Mouse (Mus musculus) intestine, embryonic 15.5 days (tissue): ENCODE measurements around the gene Tmem141. TPM values are rescaled to one million over a fixed set of nuclear protein-coding genes. Genes with fewer than 3 reads are reported as not detected.

ENCODE experiments used
- ATAC-seq: fragments of 200-750 bp; cut with Nextera tagmentation; 2 replicates; pipeline ENCODE4 v1.8.0; 2017; ENCODE audit warnings: moderate TSS enrichment, moderate library complexity
- H3K27ac ChIP-seq: fragments of 300-500 bp; sonication (generic); 2 replicates; pipeline ENCODE4 v1.5.1; 2015; ENCODE audit warnings: mild to moderate bottlenecking, inconsistent platforms
- H3K27me3 ChIP-seq: fragments of 300-500 bp; sonication (generic); replicated peaks from 2 replicates; pipeline ENCODE4 v1.6.1; 2015; ENCODE audit warnings: inconsistent platforms
- H3K36me3 ChIP-seq: fragments of 300-500 bp; sonication (generic); 2 replicates; pipeline ENCODE4 v1.6.1; 2015; ENCODE audit warnings: inconsistent platforms
- H3K4me1 ChIP-seq: fragments of 300-500 bp; sonication (generic); replicated peaks from 2 replicates; pipeline ENCODE4 v1.6.1; 2015; ENCODE audit warnings: inconsistent platforms
- H3K4me2 ChIP-seq: fragments of 300-500 bp; sonication (generic); replicated peaks from 2 replicates; pipeline ENCODE4 v1.6.1; 2015; ENCODE audit warnings: mild to moderate bottlenecking, inconsistent platforms
- H3K4me3 ChIP-seq: fragments of 300-500 bp; sonication (generic); replicated peaks from 2 replicates; pipeline ENCODE4 v1.5.1; 2015; ENCODE audit warnings: inconsistent platforms
- H3K9ac ChIP-seq: fragments of 300-500 bp; sonication (generic); 2 replicates; pipeline ENCODE4 v1.6.1; 2015; ENCODE audit warnings: inconsistent platforms
- H3K9me3 ChIP-seq: fragments of 300-500 bp; sonication (generic); 2 replicates; pipeline ENCODE4 v1.6.1; 2016; ENCODE audit warnings: inconsistent platforms
- WGBS: fragments of 180-500 bp; shearing (Covaris S2); methylation state at CpG from one replicate; pipeline ENCODE4 v1.1.7; 2015; 5-methylcytosine and 5-hydroxymethylcytosine counted together
- polyA plus RNA-seq: library from polyadenylated mRNA; unstranded; fragments of >200 nt; fragmentation: Nextera tagmentation; extraction: Ambion mirVana; gene quantifications from 2 replicates; pipeline ENCODE4 v1.2.1, GENCODE M21; 2015

Gene Tmem141
- polyA plus RNA-seq, 1 experiment from 2014 or later: 22.2 TPM

- H3K4me1 ChIP-seq: no peaks in the 10 kb centered on the region
- ATAC-seq: no peak
- H3K4me2 ChIP-seq: no peak overlapping the region
- H3K36me3 ChIP-seq: peaks cover 59% of the 10 kb centered on the region
- no peak overlapping the region for H3K9ac ChIP-seq
- H3K27me3 ChIP-seq: no peaks in the 10 kb centered on the region
- no peak overlapping the region for H3K4me3 ChIP-seq
- H3K27ac ChIP-seq: no peak overlapping the region
- H3K9me3 ChIP-seq: no peaks in the 10 kb centered on the region
- 94% methylated on average over 2 of the region's 2 CpGs for WGBS
Observed at GRCm38 (mm10) chr2:25600037-25600436, 21.8 kb downstream of the Tmem141 start.

GRCm38 (mm10) chr2:25598749-25599148, 23.1 kb downstream of the Tmem141 start:
- H3K4me1 ChIP-seq: no peaks in the 10 kb centered on the region
- no peak overlapping the region for H3K27ac ChIP-seq
- H3K4me3 ChIP-seq: no peak overlapping the region
- H3K9ac ChIP-seq: no peak overlapping the region
- no peak for ATAC-seq
- no peaks in the 10 kb centered on the region for H3K27me3 ChIP-seq
- 97% methylated on average over 1 of the region's 1 CpGs for WGBS
- peaks cover 60% of the 10 kb centered on the region for H3K36me3 ChIP-seq
- no peak overlapping the region for H3K4me2 ChIP-seq
- H3K9me3 ChIP-seq: no peaks in the 10 kb centered on the region

GRCm38 (mm10) chr2:25596765-25597510, 24.9 kb downstream of the Tmem141 start:
- ATAC-seq: no peak
- no peak overlapping the region for H3K4me2 ChIP-seq
- H3K4me3 ChIP-seq: no peak overlapping the region
- no peaks in the 10 kb centered on the region for H3K4me1 ChIP-seq
- no peak overlapping the region for H3K9ac ChIP-seq
- WGBS: 89% methylated on average over 5 of the region's 5 CpGs
- H3K27me3 ChIP-seq: no peaks in the 10 kb centered on the region
- peaks cover 67% of the 10 kb centered on the region for H3K36me3 ChIP-seq
- no peak overlapping the region for H3K27ac ChIP-seq
- no peaks in the 10 kb centered on the region for H3K9me3 ChIP-seq

DNA sequence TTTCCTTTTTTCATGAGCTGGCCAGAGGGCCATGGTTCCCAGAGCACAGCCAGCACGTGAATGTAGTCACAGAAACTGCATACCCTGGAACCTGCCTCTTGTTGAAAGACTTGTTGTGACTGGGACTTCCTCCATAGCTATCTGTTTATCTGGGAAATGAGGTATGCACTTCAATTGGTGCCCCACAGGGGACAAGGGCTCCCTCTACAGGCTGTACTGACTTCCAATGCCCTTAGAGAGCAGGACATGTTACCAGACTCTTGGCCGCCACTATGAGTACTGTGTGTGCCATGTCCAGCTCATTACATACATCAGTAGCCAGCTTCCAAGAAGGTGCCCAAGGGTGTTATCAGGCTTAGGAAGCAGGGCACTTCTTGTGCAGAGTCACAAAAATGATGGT, 29.9 kb downstream of the Tmem141 start:
- no peak overlapping the region for H3K4me3 ChIP-seq
- H3K4me1 ChIP-seq: no peaks in the 10 kb centered on the region
- no peaks in the 10 kb centered on the region for H3K27me3 ChIP-seq
- H3K4me2 ChIP-seq: no peak overlapping the region
- no peaks in the 10 kb centered on the region for H3K9me3 ChIP-seq
- peaks cover 50% of the 10 kb centered on the region for H3K36me3 ChIP-seq
- ATAC-seq: peak; percentile 43; the same call in 1 of the 2 replicates
- no peak overlapping the region for H3K9ac ChIP-seq
- WGBS: 82% methylated on average over 2 of the region's 2 CpGs
- no peak overlapping the region for H3K27ac ChIP-seq

GRCm38 (mm10) chr2:25588227-25588907, 33.4 kb downstream of the Tmem141 start:
- H3K4me1 ChIP-seq: 0 out of 2 replicates have a peak, but pooled peaks cover 2% of the 10 kb centered on the region
- H3K27ac ChIP-seq: no peak overlapping the region
- H3K4me2 ChIP-seq: no peak overlapping the region
- WGBS: 93% methylated on average over 8 of the region's 8 CpGs
- H3K9ac ChIP-seq: no peak overlapping the region
- no peak overlapping the region for H3K4me3 ChIP-seq
- no peaks in the 10 kb centered on the region for H3K27me3 ChIP-seq
- no peaks in the 10 kb centered on the region for H3K9me3 ChIP-seq
- ATAC-seq: no peak
- H3K36me3 ChIP-seq: peaks cover 40% of the 10 kb centered on the region

GRCm38 (mm10) chr2:25587290-25587689, 34.5 kb downstream of the Tmem141 start:
- H3K36me3 ChIP-seq: peaks cover 33% of the 10 kb centered on the region
- H3K9me3 ChIP-seq: no peaks in the 10 kb centered on the region
- peaks cover 11% of the 10 kb centered on the region for H3K4me1 ChIP-seq
- H3K9ac ChIP-seq: no peak overlapping the region
- no peak overlapping the region for H3K4me3 ChIP-seq
- no peaks in the 10 kb centered on the region for H3K27me3 ChIP-seq
- H3K27ac ChIP-seq: no peak overlapping the region
- H3K4me2 ChIP-seq: no peak overlapping the region
- WGBS: 93% methylated on average over 8 of the region's 8 CpGs
- ATAC-seq: no peak

- H3K4me1 ChIP-seq: peaks cover 25% of the 10 kb centered on the region
- H3K4me3 ChIP-seq: no peak overlapping the region
- no peak for ATAC-seq
- H3K27ac ChIP-seq: no peak overlapping the region
- H3K27me3 ChIP-seq: peaks cover 5% of the 10 kb centered on the region
- H3K9ac ChIP-seq: no peak overlapping the region
- H3K36me3 ChIP-seq: peaks cover 18% of the 10 kb centered on the region; the same call in 1 of the 2 replicates
- no peak overlapping the region for H3K4me2 ChIP-seq
- 82% methylated on average over 3 of the region's 3 CpGs for WGBS
- no peaks in the 10 kb centered on the region for H3K9me3 ChIP-seq
Observed at GRCm38 (mm10) chr2:25585601-25586000, 36.2 kb downstream of the Tmem141 start.

- no peak for ATAC-seq
- Histone ChIP-seq H3K27ac (no peak overlapping the region), H3K9ac (no peak overlapping the region), H3K27me3 (peaks cover 13% of the 10 kb centered on the region), H3K9me3 (no peaks in the 10 kb centered on the region), H3K4me1 (peaks cover 29% of the 10 kb centered on the region), H3K36me3 (peaks cover 14% of the 10 kb centered on the region; the same call in 1 of the 2 replicates), H3K4me2 (no peak overlapping the region), H3K4me3 (no peak overlapping the region)
- WGBS: 88% methylated on average over 4 of the region's 4 CpGs
Observed at GRCm38 (mm10) chr2:25584856-25585255, 36.9 kb downstream of the Tmem141 start.

DNA sequence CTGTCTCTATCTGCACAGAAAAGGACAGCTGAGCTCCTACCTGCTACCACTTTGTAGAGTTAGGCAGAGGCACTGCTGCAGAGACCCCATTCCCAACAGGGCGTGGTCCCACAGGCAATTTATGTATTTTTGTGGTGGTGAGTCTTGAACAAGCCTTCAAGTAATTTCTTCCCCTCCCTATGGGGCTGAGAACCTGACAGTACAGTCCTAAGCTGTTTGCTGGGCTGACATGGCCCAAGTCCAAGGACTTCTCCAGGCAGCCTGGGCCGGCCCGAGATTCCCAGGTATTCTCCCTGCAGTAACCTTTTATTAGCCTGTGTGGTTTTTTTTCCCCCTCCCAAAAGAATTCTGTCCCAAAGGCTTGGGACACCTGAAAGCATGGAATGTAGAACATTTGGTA, 37.7 kb downstream of the Tmem141 start:
- no peaks in the 10 kb centered on the region for H3K9me3 ChIP-seq
- no peak overlapping the region for H3K4me3 ChIP-seq
- peaks cover 12% of the 10 kb centered on the region; the same call in 1 of the 2 replicates for H3K36me3 ChIP-seq
- H3K27me3 ChIP-seq: peaks cover 20% of the 10 kb centered on the region
- peaks cover 36% of the 10 kb centered on the region for H3K4me1 ChIP-seq
- WGBS: 79% methylated on average over 3 of the region's 3 CpGs
- H3K27ac ChIP-seq: no peak overlapping the region
- H3K4me2 ChIP-seq: no peak overlapping the region
- ATAC-seq: no peak
- no peak overlapping the region for H3K9ac ChIP-seq

DNA sequence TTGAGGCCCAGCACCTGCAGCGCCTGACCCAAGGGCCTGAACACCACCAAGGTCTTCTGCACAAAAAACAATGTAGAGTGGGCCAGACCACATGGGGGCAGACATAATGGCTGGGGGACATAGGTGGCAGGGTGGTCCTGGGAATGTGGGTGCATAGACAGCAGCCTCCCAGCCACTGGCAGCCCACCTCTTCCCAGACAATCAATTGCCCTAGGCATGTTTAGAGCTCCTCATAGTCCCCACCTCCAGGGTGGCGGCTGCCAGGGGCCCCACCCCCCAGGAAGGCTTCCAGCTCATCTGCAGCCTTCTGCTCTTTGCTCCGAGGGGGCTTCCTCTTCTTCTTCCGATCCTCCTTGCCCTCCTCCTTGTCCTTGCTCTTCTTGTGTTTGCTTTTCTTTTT, 38.2 kb downstream of the Tmem141 start:
- H3K9ac ChIP-seq: no peak overlapping the region
- H3K9me3 ChIP-seq: no peaks in the 10 kb centered on the region
- peaks cover 42% of the 10 kb centered on the region for H3K4me1 ChIP-seq
- H3K36me3 ChIP-seq: peaks cover 12% of the 10 kb centered on the region; the same call in 1 of the 2 replicates
- 52% methylated on average over 4 of the region's 4 CpGs for WGBS
- peaks cover 25% of the 10 kb centered on the region for H3K27me3 ChIP-seq
- H3K4me2 ChIP-seq: no peak overlapping the region
- no peak overlapping the region for H3K27ac ChIP-seq
- no peak overlapping the region for H3K4me3 ChIP-seq
- no peak for ATAC-seq

DNA sequence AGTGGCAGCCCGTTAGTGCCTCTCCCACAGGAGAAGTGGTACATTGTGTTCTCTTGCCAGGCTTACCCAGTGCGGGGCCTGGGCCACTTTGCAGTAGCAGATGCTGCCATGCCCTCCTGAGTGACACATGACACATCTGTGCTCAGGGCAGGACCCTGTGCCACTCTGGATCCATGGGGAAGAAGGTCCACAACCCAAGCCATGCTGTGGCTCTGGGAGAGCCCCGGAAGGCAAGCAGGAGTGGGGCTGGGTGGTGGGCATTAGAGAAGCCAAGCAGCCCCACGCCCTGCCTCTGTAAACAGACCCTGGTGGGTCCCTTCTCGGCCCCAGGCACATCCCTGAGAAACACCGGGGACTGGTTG, 38.7 kb downstream of the Tmem141 start:
- H3K27ac ChIP-seq: no peak overlapping the region
- no peak overlapping the region for H3K4me2 ChIP-seq
- ATAC-seq: no peak
- peaks cover 47% of the 10 kb centered on the region for H3K4me1 ChIP-seq
- H3K27me3 ChIP-seq: peaks cover 30% of the 10 kb centered on the region
- 70% methylated on average over 6 of the region's 6 CpGs for WGBS
- no peak overlapping the region for H3K9ac ChIP-seq
- H3K4me3 ChIP-seq: no peak overlapping the region
- no peaks in the 10 kb centered on the region for H3K9me3 ChIP-seq
- peaks cover 12% of the 10 kb centered on the region; the same call in 1 of the 2 replicates for H3K36me3 ChIP-seq

DNA sequence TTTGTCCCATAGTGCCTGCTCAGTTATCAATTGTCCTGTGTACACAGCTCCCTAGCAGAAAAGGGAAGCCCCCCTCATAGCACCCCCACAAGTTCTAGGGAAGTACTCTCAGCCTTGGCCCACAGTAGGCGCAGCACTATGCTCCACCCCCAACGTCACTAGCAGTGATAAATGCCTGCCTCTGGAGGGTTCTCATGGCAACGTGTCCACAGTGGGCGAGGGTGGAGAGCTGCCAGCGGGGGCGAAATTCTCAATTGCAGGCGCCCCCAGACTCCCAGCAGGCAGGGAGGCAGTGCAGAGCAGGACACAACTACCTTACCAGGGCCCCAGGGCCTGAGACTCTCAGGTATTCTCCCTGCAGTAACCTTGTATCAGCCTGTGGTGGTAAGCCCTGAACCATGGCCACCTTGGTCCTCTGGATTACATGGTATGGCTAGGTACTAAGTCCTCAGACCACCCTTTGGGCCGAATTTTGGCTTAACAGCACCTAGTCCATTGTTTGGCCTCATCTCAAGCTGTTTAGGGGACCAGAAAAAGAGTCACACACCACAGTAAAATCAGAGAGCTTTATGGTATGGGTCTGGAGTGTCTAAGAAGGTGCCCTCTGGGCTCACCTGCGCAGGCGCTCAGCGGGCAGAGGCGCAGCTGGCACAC, 39.2 kb downstream of the Tmem141 start:
- Histone ChIP-seq H3K4me2 (peak overlapping the region; percentile 82; the same call in 1 of the 2 replicates), H3K9ac (no peak overlapping the region), H3K4me3 (no peak overlapping the region), H3K36me3 (peaks cover 12% of the 10 kb centered on the region; the same call in 1 of the 2 replicates), H3K27me3 (peaks cover 35% of the 10 kb centered on the region), H3K4me1 (peaks cover 52% of the 10 kb centered on the region), H3K27ac (no peak overlapping the region), H3K9me3 (no peaks in the 10 kb centered on the region)
- WGBS: 42% methylated on average over 12 of the region's 12 CpGs
- ATAC-seq: no peak
